Mouse (Mus musculus) heart, embryonic 13.5 days (tissue): ENCODE measurements around the gene Lmf1. TPM values are rescaled to one million over a fixed set of nuclear protein-coding genes. Genes with fewer than 3 reads are reported as not detected.

Experiments used
- ATAC-seq: fragments of 200-750 bp; cut with Nextera tagmentation; 2 replicates; pipeline ENCODE4 v1.8.0; 2017; ENCODE audit warnings: moderate TSS enrichment; ENCODE audit not compliant: insufficient number of reproducible peaks, low FRiP score, low TSS enrichment; ENCODE audit errors: extremely low read depth
- H3K27ac ChIP-seq: fragments of 300-500 bp; sonication (generic); replicated peaks from 2 replicates; pipeline ENCODE4 v1.5.1; 2015; ENCODE audit warnings: moderate library complexity, mild to moderate bottlenecking, inconsistent platforms
- H3K27me3 ChIP-seq: fragments of 300-500 bp; sonication (generic); replicated peaks from 2 replicates; pipeline ENCODE4 v1.6.1; 2015; ENCODE audit warnings: mild to moderate bottlenecking, inconsistent platforms
- H3K36me3 ChIP-seq: fragments of 300-500 bp; sonication (generic); 2 replicates; pipeline ENCODE4 v1.6.1; 2015; ENCODE audit warnings: mild to moderate bottlenecking, inconsistent platforms
- H3K4me1 ChIP-seq: fragments of 300-500 bp; sonication (generic); 2 replicates; pipeline ENCODE4 v1.6.1; 2015; ENCODE audit warnings: inconsistent platforms
- H3K4me2 ChIP-seq: fragments of 300-500 bp; sonication (generic); 2 replicates; pipeline ENCODE4 v1.6.1; 2015; ENCODE audit warnings: inconsistent platforms, mild to moderate bottlenecking, moderate library complexity
- H3K4me3 ChIP-seq: fragments of 300-500 bp; sonication (generic); 2 replicates; pipeline ENCODE4 v1.5.1; 2015; ENCODE audit warnings: moderate library complexity, mild to moderate bottlenecking, inconsistent platforms
- H3K9ac ChIP-seq: fragments of 300-500 bp; sonication (generic); 2 replicates; pipeline ENCODE4 v1.6.1; 2015; ENCODE audit warnings: inconsistent platforms, mild to moderate bottlenecking, moderate library complexity
- H3K9me3 ChIP-seq: fragments of 300-500 bp; sonication (generic); 2 replicates; pipeline ENCODE4 v1.6.1; 2016; ENCODE audit warnings: inconsistent platforms
- WGBS: fragments of 180-500 bp; shearing (Covaris S2); methylation state at CpG from one replicate; pipeline ENCODE4 v1.1.7; 2015; ENCODE audit warnings: mixed read lengths; 5-methylcytosine and 5-hydroxymethylcytosine counted together
- polyA plus RNA-seq: library from polyadenylated mRNA; unstranded; fragments of >200 nt; fragmentation: Nextera tagmentation; extraction: Ambion mirVana; gene quantifications from 2 replicates; pipeline ENCODE4 v1.2.1, GENCODE M21; 2015

Lmf1 gene
- polyA plus RNA-seq, 1 experiment from 2014 or later: 30.2 TPM

DNA sequence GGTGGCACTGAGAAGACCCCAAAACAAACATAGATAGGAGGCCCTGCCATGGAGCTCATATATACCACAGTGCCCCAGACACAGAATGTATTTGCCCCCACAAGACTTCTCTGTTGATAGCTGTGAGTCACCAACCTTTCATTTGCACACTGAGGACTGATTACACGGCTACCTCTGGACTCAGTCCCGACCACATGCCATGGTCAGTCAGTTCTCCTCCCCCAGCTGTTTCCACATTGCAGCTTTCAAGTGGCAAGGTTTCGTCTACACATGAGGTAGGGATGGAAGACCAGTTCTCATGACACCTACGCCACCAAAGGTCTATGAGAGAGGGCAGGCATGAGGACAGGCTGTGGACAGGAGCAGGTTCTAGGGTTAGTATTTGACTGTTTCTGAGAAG, 132.3 kb downstream of the Lmf1 start:
- Histone ChIP-seq H3K27me3 (peaks cover 27% of the 10 kb centered on the region), H3K4me3 (no peak overlapping the region), H3K9ac (no peak overlapping the region), H3K9me3 (peaks cover 4% of the 10 kb centered on the region), H3K27ac (no peak overlapping the region), H3K4me2 (no peak overlapping the region), H3K36me3 (no peaks in the 10 kb centered on the region), H3K4me1 (peaks cover 7% of the 10 kb centered on the region)
- 63% methylated on average over 4 of the region's 4 CpGs for whole genome bisulfite sequencing
- ATAC-seq: no peak

Other genes starting within 250 kb of the Lmf1 start
- gene Tpsab1, start 233.5 kb upstream of the Lmf1 start, polyA plus RNA-seq: not detected in 2 replicates
- gene Tpsb2, start 212.8 kb upstream of the Lmf1 start, polyA plus RNA-seq: not detected in 2 replicates
- gene Tpsg1, start 209.8 kb upstream of the Lmf1 start, polyA plus RNA-seq: 0.78 TPM in 1 of 2 replicates, not detected in the other
- gene Cacna1h, start 145.3 kb upstream of the Lmf1 start, polyA plus RNA-seq: 6.5 and 8.1 TPM in 2 replicates
- gene Tekt4, start 124.5 kb upstream of the Lmf1 start, polyA plus RNA-seq: 0.23 and 0.47 TPM in 2 replicates
- gene Sstr5, start 81.8 kb upstream of the Lmf1 start, polyA plus RNA-seq: 0.28 and 0.33 TPM in 2 replicates
- 0.53 and 1.5 TPM in 2 replicates for gene Sox8, start 8.4 kb upstream of the Lmf1 start, polyA plus RNA-seq
- 3.2 and 3.4 TPM in 2 replicates for gene Gng13, start 138.1 kb downstream of the Lmf1 start, polyA plus RNA-seq
- gene Chtf18, start 148.3 kb downstream of the Lmf1 start, polyA plus RNA-seq: 18.8 and 20.4 TPM in 2 replicates
- gene Rpusd1, start 148.6 kb downstream of the Lmf1 start, polyA plus RNA-seq: 13.3 and 13.7 TPM in 2 replicates
- gene Mslnl, start 157.0 kb downstream of the Lmf1 start, polyA plus RNA-seq: not detected in 2 replicates
- 28.7 and 32.4 TPM in 2 replicates for gene Msln, start 175.3 kb downstream of the Lmf1 start, polyA plus RNA-seq
- 27.1 and 30.6 TPM in 2 replicates for gene Narfl, start 194.7 kb downstream of the Lmf1 start, polyA plus RNA-seq
- 50.2 and 51.3 TPM in 2 replicates for gene Haghl, start 206.6 kb downstream of the Lmf1 start, polyA plus RNA-seq
- 0.09 and 0.17 TPM in 2 replicates for gene Ccdc78, start 207.5 kb downstream of the Lmf1 start, polyA plus RNA-seq
- gene Fam173a, start 213.8 kb downstream of the Lmf1 start, polyA plus RNA-seq: 62.2 and 69.9 TPM in 2 replicates
- gene AC134908.4, start 216.6 kb downstream of the Lmf1 start, polyA plus RNA-seq: 0.84 TPM in 1 of 2 replicates, not detected in the other
- 28.1 and 28.9 TPM in 2 replicates for gene Metrn, start 218.1 kb downstream of the Lmf1 start, polyA plus RNA-seq
- 1.0 and 1.1 TPM in 2 replicates for gene Fbxl16, start 230.0 kb downstream of the Lmf1 start, polyA plus RNA-seq
- 14.2 and 15.1 TPM in 2 replicates for gene Wdr24, start 244.5 kb downstream of the Lmf1 start, polyA plus RNA-seq
- gene Jmjd8, start 249.8 kb downstream of the Lmf1 start, polyA plus RNA-seq: 36.7 and 37.4 TPM in 2 replicates